Mouse (Mus musculus): ENCODE data around the gene Gm37419. TPM values are rescaled to one million over a fixed set of nuclear protein-coding genes. Genes with fewer than 3 reads are reported as not detected.

Gene Gm37419
- not detected in 2 replicates for polyA plus RNA-seq (2014; fragmentation: Nextera tagmentation; extraction: Ambion mirVana)

DNA sequence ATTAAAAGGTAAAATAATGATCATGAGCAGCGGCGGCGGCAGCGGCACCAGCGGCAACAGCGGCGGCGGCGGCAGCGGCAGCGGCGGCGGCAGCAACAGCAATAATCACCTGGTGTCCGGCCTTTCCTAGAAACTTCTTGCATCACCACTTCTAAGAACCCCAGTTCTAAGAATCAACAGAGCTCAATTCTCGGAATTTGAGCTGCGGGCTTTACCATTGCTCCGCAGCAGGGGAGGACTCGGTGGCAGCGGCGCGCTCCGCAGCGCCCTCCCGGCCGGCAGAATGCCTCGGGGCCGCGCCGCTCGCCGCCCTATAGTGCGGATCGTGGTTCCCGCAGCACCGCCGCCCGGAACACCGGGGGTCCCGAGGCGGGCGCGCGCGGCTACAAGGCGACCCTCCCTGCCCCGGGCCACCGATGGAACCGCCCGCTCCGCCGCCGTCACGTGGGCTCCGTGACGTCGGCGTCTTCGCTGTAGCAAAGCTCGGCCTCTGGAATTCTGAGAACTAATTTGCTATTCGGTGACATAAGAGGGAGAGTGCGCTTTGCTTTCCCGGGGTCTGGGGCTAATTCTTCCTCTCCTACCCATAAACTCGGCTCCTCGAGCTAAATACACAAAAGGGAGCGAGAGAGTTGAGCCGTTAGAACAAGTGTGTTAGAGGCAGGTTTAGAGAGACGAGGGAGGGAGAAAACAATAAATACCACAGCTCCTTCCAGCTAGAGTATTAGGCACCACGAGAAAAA, at the start of gene Gm37419, which contains the start of gene Bcl6:
Gene Gm37419, plus strand, starts transcription at position 17 of the 743 bp plus-strand sequence.
Gene Bcl6, minus strand, starts transcription at position 387 of the 743 bp plus-strand sequence.
- H3K4me3 ChIP-seq (ENCODE audit: low read depth, low read length) = peak within 1 kb of the TSS; percentile 52
- H3K27me3 ChIP-seq (ENCODE audit: control insufficient read depth, insufficient read depth, low read length) = peaks cover 25% of the 10 kb centered on the region
- DNase-seq (ENCODE audit: low spot score, missing footprints) (peak; percentile 97), ATAC-seq (ENCODE audit: low FRiP score) (peak; percentile 83)
- H3K4me2 ChIP-seq = peak within 1 kb of the TSS; percentile 82
- H3K4me1 ChIP-seq (ENCODE audit: control insufficient read depth, insufficient read depth, low read length) = peaks cover 18% of the 10 kb centered on the region
- H3K9ac ChIP-seq (ENCODE audit: low read length) = peak within 1 kb of the TSS; percentile 78
- no peaks in the 10 kb centered on the region for H3K36me3 ChIP-seq (ENCODE audit: control insufficient read depth, insufficient read depth, low read length)
- WGBS = under 1% methylated on average over 66 of the region's 68 CpGs
- H3K9me3 ChIP-seq (ENCODE audit: control insufficient read depth, low read length) = no peaks in the 10 kb centered on the region
- H3K27ac ChIP-seq (ENCODE audit: low read depth, low read length) = peak within 1 kb of the TSS; percentile 94

DNA sequence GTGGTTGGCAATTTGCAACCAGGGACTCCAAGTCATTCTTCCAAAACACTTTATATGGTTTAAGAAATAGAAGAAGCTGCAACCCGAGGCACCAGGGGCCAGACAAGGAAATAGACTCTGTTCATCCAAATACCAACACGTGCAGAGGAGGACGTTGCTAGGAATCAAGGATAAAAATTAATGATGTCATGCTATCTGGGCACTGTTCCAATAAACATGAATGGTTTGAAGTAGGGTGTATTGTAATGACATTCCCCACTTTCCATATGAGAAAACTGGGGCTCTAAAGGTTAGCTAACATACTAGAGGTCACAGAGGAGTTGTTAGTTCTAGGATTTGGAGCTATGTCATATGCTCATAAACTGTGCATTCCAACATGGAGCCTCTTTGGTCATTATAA, 43.5 kb upstream of the Gm37419 start:
- Histone ChIP-seq H3K36me3 (ENCODE audit: control insufficient read depth, insufficient read depth, low read length) (no peaks in the 10 kb centered on the region), H3K27ac (ENCODE audit: low read depth, low read length) (no peak overlapping the region), H3K4me3 (ENCODE audit: low read depth, low read length) (no peak overlapping the region), H3K9me3 (ENCODE audit: control insufficient read depth, low read length) (no peaks in the 10 kb centered on the region), H3K4me2 (no peak overlapping the region), H3K4me1 (ENCODE audit: control insufficient read depth, insufficient read depth, low read length) (no peaks in the 10 kb centered on the region), H3K27me3 (ENCODE audit: control insufficient read depth, insufficient read depth, low read length) (no peaks in the 10 kb centered on the region), H3K9ac (ENCODE audit: low read length) (no peak overlapping the region)
- DNase-seq (ENCODE audit: low spot score, missing footprints) = no peak
- no peak for ATAC-seq (ENCODE audit: low FRiP score)
- 78% methylated on average over 3 of the region's 3 CpGs for WGBS

DNA sequence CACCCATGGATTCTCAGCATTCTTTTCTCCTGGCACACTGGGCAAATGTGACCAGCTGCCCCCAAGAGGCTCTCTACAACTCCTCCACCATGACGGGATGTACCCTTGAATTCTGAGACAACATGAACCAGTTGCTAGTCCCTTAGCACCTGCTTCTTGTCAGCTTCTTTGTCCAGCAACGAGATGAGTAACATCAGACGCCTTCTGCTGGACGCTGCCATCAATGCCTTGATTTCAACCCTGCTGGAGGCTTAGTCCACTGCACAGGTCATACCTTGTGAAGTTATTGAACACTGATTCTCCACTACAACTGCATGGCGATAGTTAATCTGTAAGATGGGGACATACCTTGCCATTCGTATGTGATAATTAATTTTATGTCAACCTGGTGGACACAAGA, 40.6 kb upstream of the Gm37419 start:
- Histone ChIP-seq H3K27ac (ENCODE audit: low read depth, low read length) (no peak overlapping the region), H3K9ac (ENCODE audit: low read length) (no peak overlapping the region), H3K9me3 (ENCODE audit: control insufficient read depth, low read length) (no peaks in the 10 kb centered on the region), H3K36me3 (ENCODE audit: control insufficient read depth, insufficient read depth, low read length) (no peaks in the 10 kb centered on the region), H3K4me3 (ENCODE audit: low read depth, low read length) (no peak overlapping the region), H3K4me2 (no peak overlapping the region), H3K4me1 (ENCODE audit: control insufficient read depth, insufficient read depth, low read length) (no peaks in the 10 kb centered on the region), H3K27me3 (ENCODE audit: control insufficient read depth, insufficient read depth, low read length) (no peaks in the 10 kb centered on the region)
- no peak for DNase-seq (ENCODE audit: low spot score, missing footprints)
- ATAC-seq (ENCODE audit: low FRiP score) = no peak
- 92% methylated on average over 6 of the region's 6 CpGs for WGBS

DNA sequence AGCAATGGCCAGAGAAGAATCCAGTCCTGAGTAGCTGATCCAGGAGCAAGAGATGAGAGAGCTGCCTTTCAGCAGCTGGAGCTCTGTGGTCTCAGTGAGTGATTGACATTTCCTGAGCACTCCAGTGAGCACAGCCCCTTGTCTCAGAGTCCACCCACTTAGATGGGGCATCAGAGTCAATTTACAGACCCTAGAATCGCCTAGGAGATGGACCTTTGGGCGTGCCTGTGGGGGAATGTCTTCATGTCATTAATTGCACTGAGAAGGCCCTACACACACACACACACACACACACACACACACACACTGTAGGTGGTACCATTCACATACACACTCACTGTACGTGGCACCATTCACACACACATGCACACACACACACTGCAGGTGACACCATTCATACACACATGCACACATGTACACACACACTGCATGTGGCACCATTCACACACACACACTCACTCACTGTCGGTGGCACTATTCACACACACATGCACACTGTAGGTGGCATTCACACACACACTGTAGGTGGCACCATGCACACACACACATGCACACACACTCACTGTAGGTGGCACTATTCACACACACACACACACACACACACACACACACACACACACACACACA, 36.1 kb upstream of the Gm37419 start:
- ATAC-seq (ENCODE audit: low FRiP score) = peak; percentile 38; the same call in 1 of the 2 replicates
- no peak overlapping the region for H3K9ac ChIP-seq (ENCODE audit: low read length)
- WGBS = 72% methylated on average over 4 of the region's 4 CpGs

DNA sequence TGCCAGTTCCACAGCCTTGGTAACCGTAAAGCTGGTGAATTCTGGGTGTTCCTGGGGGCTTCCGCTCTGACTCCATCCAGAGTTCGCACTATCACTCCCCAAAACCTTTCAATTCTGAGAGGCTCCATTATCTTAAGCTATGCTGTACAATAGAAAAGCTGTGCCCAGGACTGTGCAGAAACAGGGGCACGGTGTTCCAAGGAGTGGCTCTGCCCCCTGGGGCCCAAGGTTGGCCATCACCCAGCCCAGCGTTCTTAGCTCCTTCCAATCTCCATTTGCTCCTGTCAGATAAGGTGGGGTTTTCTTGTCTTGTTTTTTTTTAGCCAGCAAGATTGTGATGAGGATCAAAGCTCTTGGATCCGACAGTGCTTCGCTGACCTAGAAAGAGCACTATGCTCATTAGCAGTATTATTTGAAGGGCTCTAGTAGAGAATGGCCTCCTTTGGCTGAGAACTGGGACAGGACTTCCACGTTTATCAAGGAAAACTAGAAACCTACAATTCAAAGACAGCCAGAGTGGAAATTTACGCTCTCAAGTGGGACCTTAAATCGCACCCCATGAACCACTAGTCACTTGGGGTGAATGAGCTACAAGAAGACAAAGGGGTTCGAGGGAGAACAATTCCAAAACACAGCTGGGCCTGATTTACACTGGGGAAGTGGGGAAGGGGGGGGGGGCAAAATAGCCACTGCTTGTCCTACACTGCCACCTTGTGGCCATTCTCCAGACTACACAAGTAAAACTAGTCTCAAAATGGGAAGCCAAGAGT, 34.9 kb upstream of the Gm37419 start:
- ATAC-seq (ENCODE audit: low FRiP score) (peak; percentile 50; the same call in 1 of the 2 replicates), DNase-seq (ENCODE audit: low spot score, missing footprints) (peak; percentile 96)
- H3K27me3 ChIP-seq (ENCODE audit: control insufficient read depth, insufficient read depth, low read length) = no peaks in the 10 kb centered on the region
- H3K9me3 ChIP-seq (ENCODE audit: control insufficient read depth, low read length) = no peaks in the 10 kb centered on the region
- H3K4me1 ChIP-seq (ENCODE audit: control insufficient read depth, insufficient read depth, low read length) = no peaks in the 10 kb centered on the region
- H3K4me3 ChIP-seq (ENCODE audit: low read depth, low read length) = no peak overlapping the region
- H3K4me2 ChIP-seq = no peak overlapping the region
- no peak overlapping the region for H3K27ac ChIP-seq (ENCODE audit: low read depth, low read length)
- H3K9ac ChIP-seq (ENCODE audit: low read length) = no peak overlapping the region
- H3K36me3 ChIP-seq (ENCODE audit: control insufficient read depth, insufficient read depth, low read length) = no peaks in the 10 kb centered on the region
- WGBS = 56% methylated on average over 11 of the region's 11 CpGs

More for the DNA sequence above, 36.1 kb upstream of the Gm37419 start:
- Histone ChIP-seq H3K27ac (ENCODE audit: low read depth, low read length) (no peak overlapping the region), H3K4me1 (ENCODE audit: control insufficient read depth, insufficient read depth, low read length) (no peaks in the 10 kb centered on the region), H3K9me3 (ENCODE audit: control insufficient read depth, low read length) (no peaks in the 10 kb centered on the region), H3K4me2 (no peak overlapping the region), H3K27me3 (ENCODE audit: control insufficient read depth, insufficient read depth, low read length) (no peaks in the 10 kb centered on the region), H3K4me3 (ENCODE audit: low read depth, low read length) (no peak overlapping the region), H3K36me3 (ENCODE audit: control insufficient read depth, insufficient read depth, low read length) (no peaks in the 10 kb centered on the region)
- DNase-seq (ENCODE audit: low spot score, missing footprints) = no peak

DNA sequence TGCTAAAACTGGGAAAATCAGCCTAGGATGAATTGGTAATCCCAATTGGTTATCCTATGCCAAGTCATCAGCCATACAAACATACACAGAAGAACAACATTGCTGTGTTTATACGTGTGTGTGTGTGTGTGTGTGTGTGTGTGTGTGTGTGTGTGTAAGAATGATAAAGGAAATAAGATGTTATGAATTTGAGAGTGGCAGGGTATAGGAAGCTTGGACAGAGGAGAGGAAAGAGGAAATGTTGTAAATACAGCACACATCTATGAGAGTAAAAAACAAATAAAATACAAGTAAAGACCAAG, 34.4 kb upstream of the Gm37419 start:
- H3K27me3 ChIP-seq (ENCODE audit: control insufficient read depth, insufficient read depth, low read length) = no peaks in the 10 kb centered on the region
- ATAC-seq (ENCODE audit: low FRiP score) (peak; percentile 59), DNase-seq (ENCODE audit: low spot score, missing footprints) (no peak)
- 4% methylated on average over 1 of the region's 1 CpGs for WGBS
- H3K4me1 ChIP-seq (ENCODE audit: control insufficient read depth, insufficient read depth, low read length) = no peaks in the 10 kb centered on the region
- H3K9me3 ChIP-seq (ENCODE audit: control insufficient read depth, low read length) = no peaks in the 10 kb centered on the region
- H3K27ac ChIP-seq (ENCODE audit: low read depth, low read length) = no peak overlapping the region
- H3K4me3 ChIP-seq (ENCODE audit: low read depth, low read length) = no peak overlapping the region
- no peak overlapping the region for H3K9ac ChIP-seq (ENCODE audit: low read length)
- H3K36me3 ChIP-seq (ENCODE audit: control insufficient read depth, insufficient read depth, low read length) = no peaks in the 10 kb centered on the region
- H3K4me2 ChIP-seq = no peak overlapping the region

DNA sequence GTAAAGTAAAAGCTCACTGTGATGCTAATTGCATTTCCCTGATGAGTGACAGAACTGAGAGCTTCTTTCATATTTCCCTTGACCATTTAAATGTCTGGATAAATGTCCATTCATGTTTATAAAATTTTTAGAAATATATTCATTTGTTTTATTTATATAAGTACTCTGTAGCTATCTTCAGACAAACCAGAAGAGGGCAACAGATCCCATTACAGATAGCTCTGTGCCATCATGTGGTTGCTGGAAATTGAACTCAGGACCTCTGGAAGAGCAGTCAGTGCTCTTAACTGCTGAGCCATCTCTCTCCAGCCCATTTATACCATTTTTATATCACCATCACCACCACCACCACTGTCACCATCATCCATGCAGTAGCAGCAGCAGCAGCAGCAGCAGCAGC, 29.3 kb upstream of the Gm37419 start:
- H3K36me3 ChIP-seq (ENCODE audit: control insufficient read depth, insufficient read depth, low read length) = no peaks in the 10 kb centered on the region
- DNase-seq (ENCODE audit: low spot score, missing footprints) = no peak
- H3K9ac ChIP-seq (ENCODE audit: low read length) = no peak overlapping the region
- no peaks in the 10 kb centered on the region for H3K9me3 ChIP-seq (ENCODE audit: control insufficient read depth, low read length)
- H3K4me1 ChIP-seq (ENCODE audit: control insufficient read depth, insufficient read depth, low read length) = no peaks in the 10 kb centered on the region
- no peak for ATAC-seq (ENCODE audit: low FRiP score)
- no peak overlapping the region for H3K27ac ChIP-seq (ENCODE audit: low read depth, low read length)
- no peak overlapping the region for H3K4me3 ChIP-seq (ENCODE audit: low read depth, low read length)
- no peaks in the 10 kb centered on the region for H3K27me3 ChIP-seq (ENCODE audit: control insufficient read depth, insufficient read depth, low read length)
- H3K4me2 ChIP-seq = no peak overlapping the region

DNA sequence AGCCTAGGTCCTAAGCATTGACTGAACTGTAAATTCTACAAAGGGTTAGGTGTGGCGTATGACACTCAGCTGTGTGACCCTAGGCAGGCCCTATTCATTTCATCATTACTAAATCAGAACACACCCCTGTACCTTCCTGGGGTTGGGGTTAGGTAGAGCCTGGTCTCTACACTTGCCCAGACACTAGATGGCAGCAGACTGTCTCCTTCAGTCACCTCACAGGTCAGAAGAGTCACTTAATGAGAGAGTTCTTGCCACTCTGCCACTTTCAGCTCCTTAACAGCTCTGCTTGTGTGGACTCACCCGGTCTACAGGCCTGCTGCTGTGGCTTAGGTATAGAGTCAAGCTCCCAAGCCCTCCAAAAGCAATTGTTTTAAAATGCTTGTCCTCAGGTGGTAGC, 25.9 kb upstream of the Gm37419 start:
- no peak for ATAC-seq (ENCODE audit: low FRiP score)
- no peaks in the 10 kb centered on the region for H3K27me3 ChIP-seq (ENCODE audit: control insufficient read depth, insufficient read depth, low read length)
- H3K36me3 ChIP-seq (ENCODE audit: control insufficient read depth, insufficient read depth, low read length) = no peaks in the 10 kb centered on the region
- H3K9ac ChIP-seq (ENCODE audit: low read length) = no peak overlapping the region
- DNase-seq (ENCODE audit: low spot score, missing footprints) = peak; percentile 17
- peaks cover 3% of the 10 kb centered on the region; the same call in 1 of the 2 replicates for H3K4me1 ChIP-seq (ENCODE audit: control insufficient read depth, insufficient read depth, low read length)
- no peak overlapping the region for H3K27ac ChIP-seq (ENCODE audit: low read depth, low read length)
- H3K4me2 ChIP-seq = no peak overlapping the region
- 85% methylated on average over 2 of the region's 2 CpGs for WGBS
- no peaks in the 10 kb centered on the region for H3K9me3 ChIP-seq (ENCODE audit: control insufficient read depth, low read length)
- H3K4me3 ChIP-seq (ENCODE audit: low read depth, low read length) = no peak overlapping the region
